Mouse (Mus musculus): ENCODE results near the gene Ccdc8. TPM values are rescaled to one million over a fixed set of nuclear protein-coding genes. Genes with fewer than 3 reads are reported as not detected.

Gene Ccdc8
- polyA plus RNA-seq, 1 experiment from 2014 or later = 7.3 TPM

DNA sequence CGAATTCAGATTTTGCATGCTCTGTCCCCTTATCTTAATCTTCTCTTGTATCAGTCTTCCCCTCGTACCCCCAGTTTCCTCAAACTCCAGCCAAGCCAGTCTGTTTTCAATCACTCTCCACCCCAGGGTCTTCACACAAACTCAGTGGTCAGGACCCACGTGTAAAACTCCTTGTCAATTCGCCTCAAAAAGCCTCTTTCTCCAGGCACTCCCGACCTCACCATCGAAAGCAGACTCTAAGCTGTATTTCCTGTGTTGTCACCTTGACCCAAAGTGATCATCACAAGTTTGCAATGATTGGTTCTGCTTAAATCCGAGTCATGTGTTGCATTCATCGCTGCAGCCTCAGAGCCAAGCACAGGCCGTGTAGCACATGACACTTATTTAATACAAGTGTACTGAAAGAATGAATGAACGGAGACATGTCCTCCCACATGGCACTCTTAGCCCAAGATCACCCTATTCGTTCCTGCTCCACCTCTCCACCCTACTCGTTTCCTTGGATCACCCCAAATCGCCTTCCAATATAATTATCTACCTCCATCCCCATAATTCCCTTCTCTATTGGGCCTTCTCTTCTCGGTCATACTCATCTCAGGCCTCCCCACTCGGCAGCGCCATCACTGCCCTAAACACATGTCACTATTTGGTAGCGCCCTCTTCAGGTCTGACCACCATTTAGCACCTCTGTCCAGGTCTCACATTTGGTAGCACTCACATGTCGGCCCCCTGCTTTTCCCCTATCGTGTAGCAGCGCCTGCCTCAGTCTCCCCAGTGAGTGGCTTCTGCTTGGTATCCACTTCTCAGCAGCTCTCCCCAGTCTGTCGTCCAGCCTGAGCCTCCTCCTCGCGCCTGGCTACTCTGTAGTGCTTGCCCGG is 34.4 kb downstream of the Ccdc8 start:
- H3K27me3 ChIP-seq (replicated peaks; ENCODE audit: control insufficient read depth, insufficient read depth, low read length) = no peaks in the 10 kb centered on the region
- peak overlapping the region; percentile 94 for H3K9ac ChIP-seq (replicated peaks; ENCODE audit: low read depth, low read length)
- no peaks in the 10 kb centered on the region for H3K9me3 ChIP-seq (ENCODE audit: control insufficient read depth, low read length)
- 8% methylated on average over 24 of the region's 24 CpGs for WGBS
- H3K4me2 ChIP-seq (ENCODE audit: low read length) = peak overlapping the region; percentile 92
- ATAC-seq = peak; percentile 54
- peak overlapping the region; percentile 98 for H3K4me3 ChIP-seq (replicated peaks; ENCODE audit: low read length)
- peaks cover 3% of the 10 kb centered on the region for H3K36me3 ChIP-seq (ENCODE audit: control insufficient read depth, insufficient read depth)
- peaks cover 20% of the 10 kb centered on the region for H3K4me1 ChIP-seq (replicated peaks; ENCODE audit: control insufficient read depth, insufficient read depth, low read length)
- H3K27ac ChIP-seq (ENCODE audit: low read length) = peak overlapping the region; percentile 53; the same call in 1 of the 2 replicates

DNA sequence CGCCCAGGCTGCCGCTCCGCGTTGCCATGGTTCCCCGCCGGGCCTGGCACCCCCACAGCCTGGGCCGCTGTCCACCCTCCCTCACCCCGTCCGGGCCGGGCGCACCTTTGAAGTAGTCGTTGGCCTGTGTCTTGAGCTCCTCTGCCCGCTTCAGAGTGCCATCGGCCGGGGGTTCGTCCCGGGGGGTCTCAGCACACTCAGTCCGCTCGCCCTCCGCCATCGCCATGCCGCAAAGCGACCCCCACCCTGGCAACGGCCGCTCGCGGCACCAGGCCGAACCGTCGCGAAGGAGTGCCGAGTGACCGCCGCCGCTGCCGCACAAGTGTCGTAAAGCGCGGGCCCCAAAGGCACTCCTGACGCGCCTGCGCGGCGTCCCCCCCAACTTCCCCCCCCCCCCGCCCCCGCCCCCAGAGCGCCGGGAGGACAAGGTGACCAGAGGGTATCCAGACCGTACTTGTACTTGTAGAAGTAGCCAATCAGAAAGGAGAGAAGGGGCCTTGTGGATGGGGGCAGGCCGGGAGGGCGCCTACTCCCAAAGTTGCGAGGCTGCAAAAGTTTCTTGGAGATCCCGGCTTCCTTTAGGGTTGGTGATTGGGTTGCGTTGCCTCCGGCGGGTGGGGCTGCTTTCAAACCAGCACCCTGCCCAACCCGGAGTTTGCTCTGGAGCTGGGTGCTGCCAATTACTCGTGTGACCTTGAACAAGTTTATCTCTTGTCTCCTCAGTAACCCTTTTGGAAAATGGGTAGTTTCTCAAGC is 35.3 kb downstream of the Ccdc8 start, which contains the start of gene Ppp5c:
TSS of gene Ppp5c (minus strand) at position 337 of the 756 bp plus-strand sequence.
- peak; percentile 82 for ATAC-seq

DNA sequence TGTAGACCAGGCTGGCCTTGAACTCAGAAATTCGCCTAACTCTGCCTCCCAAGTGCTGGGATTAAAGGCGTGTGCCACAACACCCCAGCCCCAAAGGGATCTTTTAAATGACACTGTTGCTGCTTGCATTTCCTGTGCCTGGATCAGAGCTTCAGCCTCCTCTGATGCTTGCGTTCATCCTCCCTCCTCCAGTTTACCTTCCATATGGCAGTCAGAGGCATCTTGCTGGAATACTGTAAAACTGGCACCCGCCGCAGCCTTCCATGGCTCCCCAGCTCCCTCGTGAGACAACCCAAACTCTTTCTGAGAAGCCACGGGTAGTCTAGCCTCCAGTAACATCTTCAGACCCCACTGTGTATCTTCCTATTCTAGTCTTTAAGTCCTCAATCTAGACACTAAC is 36.4 kb downstream of the Ccdc8 start:
- ATAC-seq = no peak
- Histone ChIP-seq H3K4me2 (ENCODE audit: low read length) (no peak overlapping the region), H3K27ac (ENCODE audit: low read length) (no peak overlapping the region), H3K27me3 (replicated peaks; ENCODE audit: control insufficient read depth, insufficient read depth, low read length) (no peaks in the 10 kb centered on the region), H3K4me3 (replicated peaks; ENCODE audit: low read length) (no peak overlapping the region), H3K9ac (replicated peaks; ENCODE audit: low read depth, low read length) (no peak overlapping the region), H3K9me3 (ENCODE audit: control insufficient read depth, low read length) (no peaks in the 10 kb centered on the region), H3K36me3 (ENCODE audit: control insufficient read depth, insufficient read depth) (no peaks in the 10 kb centered on the region), H3K4me1 (replicated peaks; ENCODE audit: control insufficient read depth, insufficient read depth, low read length) (peaks cover 20% of the 10 kb centered on the region)
- WGBS = 76% methylated on average over 7 of the region's 7 CpGs

More for the DNA sequence above, 35.3 kb downstream of the Ccdc8 start, which contains the start of gene Ppp5c:
- H3K4me1 ChIP-seq (replicated peaks; ENCODE audit: control insufficient read depth, insufficient read depth, low read length) = peaks cover 20% of the 10 kb centered on the region
- H3K27me3 ChIP-seq (replicated peaks; ENCODE audit: control insufficient read depth, insufficient read depth, low read length) = no peaks in the 10 kb centered on the region
- H3K4me3 ChIP-seq (replicated peaks; ENCODE audit: low read length) = peak within 1 kb of the TSS; percentile 98
- peak within 1 kb of the TSS; percentile 92 for H3K4me2 ChIP-seq (ENCODE audit: low read length)
- H3K27ac ChIP-seq (ENCODE audit: low read length) = peak within 1 kb of the TSS; percentile 53; the same call in 1 of the 2 replicates
- WGBS = under 1% methylated on average over 51 of the region's 58 CpGs
- peak within 1 kb of the TSS; percentile 94 for H3K9ac ChIP-seq (replicated peaks; ENCODE audit: low read depth, low read length)
- no peaks in the 10 kb centered on the region for H3K9me3 ChIP-seq (ENCODE audit: control insufficient read depth, low read length)
- H3K36me3 ChIP-seq (ENCODE audit: control insufficient read depth, insufficient read depth) = no peaks in the 10 kb centered on the region

DNA sequence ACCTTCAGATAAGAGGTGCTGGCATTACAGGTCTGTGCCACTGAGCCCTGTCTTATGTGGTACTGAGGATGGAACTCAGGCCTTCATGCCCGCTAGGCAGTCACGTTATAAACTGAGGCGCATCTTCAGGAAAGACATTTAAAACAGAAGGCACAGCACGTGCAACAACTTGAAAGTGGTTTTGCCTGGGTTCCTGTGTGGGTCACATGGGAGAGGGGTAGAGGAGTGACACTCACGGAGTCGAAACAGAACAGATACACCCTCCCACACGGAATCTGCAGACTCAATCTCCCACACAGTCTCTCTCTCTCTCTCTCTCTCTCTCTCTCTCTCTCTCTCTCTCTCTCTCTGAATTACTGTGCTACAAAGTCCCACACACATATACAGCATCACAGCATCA is 37.7 kb downstream of the Ccdc8 start:
- no peak overlapping the region for H3K4me2 ChIP-seq (ENCODE audit: low read length)
- 84% methylated on average over 7 of the region's 7 CpGs for WGBS
- no peaks in the 10 kb centered on the region for H3K27me3 ChIP-seq (replicated peaks; ENCODE audit: control insufficient read depth, insufficient read depth, low read length)
- no peak overlapping the region for H3K9ac ChIP-seq (replicated peaks; ENCODE audit: low read depth, low read length)
- peaks cover 20% of the 10 kb centered on the region for H3K4me1 ChIP-seq (replicated peaks; ENCODE audit: control insufficient read depth, insufficient read depth, low read length)
- H3K27ac ChIP-seq (ENCODE audit: low read length) = no peak overlapping the region
- no peak for ATAC-seq
- H3K4me3 ChIP-seq (replicated peaks; ENCODE audit: low read length) = no peak overlapping the region
- H3K9me3 ChIP-seq (ENCODE audit: control insufficient read depth, low read length) = no peaks in the 10 kb centered on the region
- no peaks in the 10 kb centered on the region for H3K36me3 ChIP-seq (ENCODE audit: control insufficient read depth, insufficient read depth)

DNA sequence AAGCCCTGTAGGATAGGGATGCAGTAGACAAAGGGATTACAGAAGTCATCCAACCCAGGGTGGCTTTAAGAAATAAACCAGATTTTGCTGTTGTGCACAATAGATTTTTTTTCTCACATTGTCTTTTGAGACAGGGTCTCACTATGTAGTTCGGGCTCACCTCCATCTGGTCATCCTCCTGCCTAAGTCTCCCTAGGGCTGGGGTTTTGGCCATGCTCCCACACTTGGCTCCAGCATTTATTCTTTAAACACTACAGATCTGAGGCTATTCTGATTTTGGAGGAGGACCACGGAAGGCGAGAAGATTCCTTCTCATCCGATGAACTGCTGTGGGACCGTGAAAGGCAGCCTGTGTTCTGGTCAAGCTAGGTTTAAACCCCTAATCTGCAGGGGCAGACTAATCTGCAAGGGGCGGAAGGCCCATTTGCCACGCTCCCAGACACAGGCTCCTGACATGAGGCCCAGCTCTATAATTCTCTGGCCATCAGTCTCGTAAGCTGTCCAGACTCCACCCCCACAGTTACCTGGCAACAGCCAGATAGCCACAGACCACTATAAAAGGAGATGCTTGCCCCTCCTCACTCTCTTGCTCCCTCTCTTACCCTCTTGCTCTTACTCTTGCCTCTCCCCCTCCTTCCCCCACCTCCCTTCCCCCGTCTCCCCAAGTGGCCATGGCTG is 45.6 kb downstream of the Ccdc8 start:
- Histone ChIP-seq H3K9me3 (ENCODE audit: control insufficient read depth, low read length) (no peaks in the 10 kb centered on the region), H3K36me3 (ENCODE audit: control insufficient read depth, insufficient read depth) (no peaks in the 10 kb centered on the region), H3K27me3 (replicated peaks; ENCODE audit: control insufficient read depth, insufficient read depth, low read length) (no peaks in the 10 kb centered on the region), H3K4me1 (replicated peaks; ENCODE audit: control insufficient read depth, insufficient read depth, low read length) (no peaks in the 10 kb centered on the region), H3K4me3 (replicated peaks; ENCODE audit: low read length) (no peak overlapping the region), H3K9ac (replicated peaks; ENCODE audit: low read depth, low read length) (no peak overlapping the region), H3K4me2 (ENCODE audit: low read length) (no peak overlapping the region), H3K27ac (ENCODE audit: low read length) (no peak overlapping the region)
- no peak for ATAC-seq
- WGBS = 47% methylated on average over 9 of the region's 9 CpGs

DNA sequence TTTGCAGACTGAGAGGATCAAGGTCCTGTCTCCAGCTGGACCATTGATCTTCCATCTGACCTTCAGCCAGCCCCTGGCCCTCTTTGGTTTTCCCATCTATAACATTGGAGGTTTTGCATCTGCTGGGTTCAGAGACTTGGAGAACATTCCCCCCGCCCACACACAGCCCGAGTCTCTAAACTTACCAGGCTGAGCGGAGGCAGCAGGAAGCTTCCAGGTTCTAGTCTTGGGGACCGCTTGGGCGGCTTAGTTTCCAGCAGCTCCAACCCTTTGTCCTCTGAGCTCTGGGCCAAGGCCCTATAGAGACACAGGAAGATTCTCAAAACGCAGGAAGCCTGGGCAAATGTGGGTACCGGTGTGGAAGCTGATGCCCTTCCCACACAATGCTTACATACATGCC is 46.9 kb downstream of the Ccdc8 start:
- Histone ChIP-seq H3K4me2 (ENCODE audit: low read length) (no peak overlapping the region), H3K4me3 (replicated peaks; ENCODE audit: low read length) (no peak overlapping the region), H3K27me3 (replicated peaks; ENCODE audit: control insufficient read depth, insufficient read depth, low read length) (no peaks in the 10 kb centered on the region), H3K9ac (replicated peaks; ENCODE audit: low read depth, low read length) (no peak overlapping the region), H3K36me3 (ENCODE audit: control insufficient read depth, insufficient read depth) (no peaks in the 10 kb centered on the region), H3K4me1 (replicated peaks; ENCODE audit: control insufficient read depth, insufficient read depth, low read length) (no peaks in the 10 kb centered on the region), H3K27ac (ENCODE audit: low read length) (no peak overlapping the region), H3K9me3 (ENCODE audit: control insufficient read depth, low read length) (no peaks in the 10 kb centered on the region)
- ATAC-seq = no peak
- WGBS = 92% methylated on average over 7 of the region's 7 CpGs

DNA sequence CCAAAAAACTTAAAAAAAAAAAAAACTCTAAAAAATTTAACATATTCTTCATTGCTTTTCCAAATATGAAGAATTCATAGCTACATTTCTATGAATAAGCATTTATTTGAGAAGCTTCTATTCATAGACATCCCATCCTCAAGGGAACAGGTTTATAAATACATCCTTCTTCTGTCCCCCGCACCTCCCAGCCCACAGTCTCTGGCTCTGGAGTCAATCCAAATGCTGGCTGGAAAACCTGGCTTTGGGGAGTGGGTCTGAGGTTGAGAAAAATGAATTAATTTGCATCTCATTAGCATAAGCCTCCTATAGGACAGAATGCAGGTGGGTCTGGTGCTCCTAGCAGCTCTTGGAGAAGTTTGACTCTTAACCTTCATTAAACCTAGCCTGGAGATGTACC is 53.2 kb downstream of the Ccdc8 start:
- no peaks in the 10 kb centered on the region for H3K27me3 ChIP-seq (replicated peaks; ENCODE audit: control insufficient read depth, insufficient read depth, low read length)
- H3K4me2 ChIP-seq (ENCODE audit: low read length) = no peak overlapping the region
- H3K36me3 ChIP-seq (ENCODE audit: control insufficient read depth, insufficient read depth) = no peaks in the 10 kb centered on the region
- ATAC-seq = no peak
- H3K9me3 ChIP-seq (ENCODE audit: control insufficient read depth, low read length) = no peaks in the 10 kb centered on the region
- no peak overlapping the region for H3K27ac ChIP-seq (ENCODE audit: low read length)
- no peak overlapping the region for H3K4me3 ChIP-seq (replicated peaks; ENCODE audit: low read length)
- no peak overlapping the region for H3K9ac ChIP-seq (replicated peaks; ENCODE audit: low read depth, low read length)
- 33% methylated on average over 1 of the region's 1 CpGs for WGBS
- H3K4me1 ChIP-seq (replicated peaks; ENCODE audit: control insufficient read depth, insufficient read depth, low read length) = no peaks in the 10 kb centered on the region
